Mouse (Mus musculus): ENCODE results near the gene Ass1.

The Ass1 gene

DNA sequence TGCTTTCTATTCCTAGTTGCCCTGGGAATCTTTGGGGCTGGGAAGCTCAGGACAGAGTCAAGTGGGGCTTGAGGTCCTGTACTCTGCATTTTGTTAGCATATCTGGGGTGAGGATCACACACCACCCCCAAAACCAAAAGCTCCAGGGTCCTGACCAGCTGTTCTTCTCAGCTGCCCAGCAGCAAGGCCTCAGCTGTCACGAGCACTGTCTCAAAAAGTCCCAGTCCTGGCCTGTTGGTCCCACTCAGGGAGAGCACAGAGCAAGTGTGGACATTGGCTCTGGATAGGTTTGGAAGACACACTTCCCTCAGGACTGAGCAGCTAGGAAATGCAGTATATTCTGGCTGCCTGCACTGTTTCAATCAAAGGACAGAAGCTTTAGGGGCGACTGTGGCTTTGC, 20.5 kb downstream of the Ass1 start:
- no peak for DNase-seq

DNA sequence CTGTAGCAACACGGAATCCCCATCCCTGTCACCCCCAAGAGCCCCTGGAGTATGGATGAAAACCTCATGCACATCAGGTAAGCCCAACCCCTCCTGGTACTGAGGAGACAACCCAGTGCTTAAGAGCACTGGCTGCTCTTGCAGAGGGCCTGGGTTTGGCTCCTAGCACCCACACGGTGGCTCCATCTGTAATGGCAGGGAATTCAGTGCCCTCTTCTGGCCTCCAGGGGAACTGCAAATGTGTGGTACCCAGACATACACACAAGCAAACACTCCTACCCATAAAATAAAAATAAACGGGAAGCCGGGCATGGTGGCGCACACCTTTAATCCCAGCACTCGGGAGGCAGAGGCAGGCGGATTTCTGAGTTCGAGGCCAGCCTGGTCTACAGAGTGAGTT, 22.3 kb downstream of the Ass1 start:
- no peak for DNase-seq

DNA sequence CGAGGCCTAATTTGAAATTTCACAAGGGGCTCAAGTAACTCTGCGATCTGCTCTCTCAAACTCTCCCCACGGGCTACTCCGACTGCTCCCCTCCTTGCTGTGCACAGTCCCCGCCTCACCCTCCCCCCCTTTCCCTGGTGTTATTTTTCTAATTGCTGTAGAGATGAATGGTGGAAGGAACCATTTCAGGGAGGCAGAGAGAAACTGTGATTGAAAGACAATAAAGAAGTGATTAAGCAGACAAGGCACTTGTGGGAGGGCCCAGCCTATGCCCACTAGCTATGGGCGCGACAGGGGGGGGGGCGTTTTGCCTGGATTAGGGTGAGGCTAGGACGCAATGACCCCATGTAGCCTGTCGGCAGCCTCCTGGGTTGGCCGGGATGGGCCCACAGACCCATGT, 23.2 kb downstream of the Ass1 start:
- no peak for DNase-seq

DNA sequence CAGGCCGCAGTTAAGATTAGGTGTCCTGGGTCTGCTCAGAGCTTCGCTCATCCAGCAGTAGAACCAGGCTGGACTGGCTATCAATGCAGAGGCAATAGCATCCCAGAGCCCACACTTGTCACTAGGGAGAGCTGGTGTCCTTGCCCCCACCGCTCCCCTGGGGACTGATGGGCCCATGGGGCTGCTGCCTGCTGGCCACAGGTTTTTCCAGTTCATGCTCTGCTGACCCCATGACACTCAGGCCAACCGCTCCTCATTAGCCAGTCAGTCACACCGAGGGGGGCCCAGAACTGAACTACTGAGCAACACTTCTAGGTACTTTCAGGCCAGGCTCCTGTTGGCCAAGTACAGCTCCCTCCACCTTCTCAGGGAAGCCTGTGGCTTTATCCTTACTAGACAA, 24.3 kb downstream of the Ass1 start:
- DNase-seq, result no peak

DNA sequence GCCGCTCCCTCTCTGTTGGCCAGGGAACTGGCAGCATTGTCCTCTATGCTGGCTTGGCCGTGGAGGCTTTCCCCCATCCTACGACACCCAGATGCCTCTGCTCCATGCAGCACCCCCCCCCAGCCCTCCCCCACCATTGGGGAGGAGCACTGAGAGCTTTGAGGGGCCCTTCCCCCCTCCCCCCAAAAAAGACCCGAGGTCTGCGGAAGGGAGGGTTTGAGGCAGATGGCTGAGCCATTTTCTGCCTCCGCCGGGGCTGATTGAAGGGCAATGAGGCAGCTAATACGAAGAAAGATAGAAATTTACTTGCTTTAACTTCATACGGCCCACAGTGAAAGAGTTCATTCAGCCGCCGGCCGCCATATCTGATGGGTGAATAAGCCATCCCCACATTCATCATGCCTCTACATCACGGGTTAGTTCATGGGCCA, 25.1 kb downstream of the Ass1 start:
- no peak for DNase-seq

DNA sequence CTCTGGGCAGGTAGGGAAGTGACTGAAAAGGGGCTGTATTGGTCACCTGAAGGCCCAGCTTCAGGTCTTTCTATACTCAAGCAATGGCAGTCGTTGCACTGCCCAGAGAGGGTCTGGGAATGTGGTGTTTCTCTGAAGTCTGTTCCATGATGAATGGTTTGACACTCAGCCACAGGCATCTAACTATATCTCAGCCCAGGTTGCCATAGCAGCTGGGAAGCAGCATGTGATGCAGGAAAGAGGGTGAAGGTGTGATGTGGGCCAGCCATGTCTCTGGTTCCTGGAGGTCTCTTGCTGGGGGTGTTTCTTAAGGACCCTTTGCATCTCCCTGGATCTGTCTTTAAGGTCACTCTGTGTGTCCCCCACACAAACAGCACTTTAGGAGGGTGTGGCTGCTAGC, 26.1 kb downstream of the Ass1 start:
- no peak for DNase-seq

DNA sequence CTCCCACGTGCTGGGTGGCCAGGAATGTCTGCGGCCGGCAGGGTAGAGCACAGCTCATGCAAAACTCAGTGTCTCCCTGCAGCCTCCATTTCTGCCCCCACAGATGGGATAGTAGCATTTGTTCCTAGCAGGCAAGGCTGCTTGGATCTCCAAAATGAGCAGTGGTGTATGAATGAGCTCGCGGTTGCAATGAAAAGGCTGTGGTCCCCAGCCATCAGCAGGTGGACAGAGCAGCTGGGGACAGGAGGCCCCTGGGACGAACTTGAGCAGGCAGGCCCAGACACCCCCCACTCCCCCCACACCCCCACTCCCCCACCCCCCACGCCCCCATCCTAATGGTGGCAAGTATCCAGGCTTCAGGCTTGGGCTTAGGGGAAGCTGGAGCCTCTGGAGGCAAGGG, 27.1 kb downstream of the Ass1 start:
- no peak for DNase-seq

DNA sequence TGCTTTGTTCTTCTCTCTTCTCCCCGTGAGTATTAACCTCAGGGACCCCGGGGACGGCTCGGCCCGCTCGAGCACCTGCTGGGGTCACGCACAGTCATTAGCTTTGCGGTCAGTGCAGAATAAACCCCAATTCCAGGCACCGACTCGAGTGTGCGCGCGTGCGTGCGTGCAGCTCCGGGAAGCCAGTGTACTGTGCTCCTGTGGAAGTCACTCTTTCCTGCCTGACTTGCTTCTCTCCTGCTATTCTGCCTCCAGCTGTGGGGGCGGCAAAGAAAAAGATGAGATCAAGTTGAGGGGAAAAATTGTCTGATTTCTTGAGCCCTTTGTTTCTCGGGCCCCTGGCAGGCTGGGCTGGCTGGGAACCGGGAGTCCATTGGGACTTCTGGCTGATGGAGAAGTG, 27.6 kb downstream of the Ass1 start:
- DNase-seq, result no peak

DNA sequence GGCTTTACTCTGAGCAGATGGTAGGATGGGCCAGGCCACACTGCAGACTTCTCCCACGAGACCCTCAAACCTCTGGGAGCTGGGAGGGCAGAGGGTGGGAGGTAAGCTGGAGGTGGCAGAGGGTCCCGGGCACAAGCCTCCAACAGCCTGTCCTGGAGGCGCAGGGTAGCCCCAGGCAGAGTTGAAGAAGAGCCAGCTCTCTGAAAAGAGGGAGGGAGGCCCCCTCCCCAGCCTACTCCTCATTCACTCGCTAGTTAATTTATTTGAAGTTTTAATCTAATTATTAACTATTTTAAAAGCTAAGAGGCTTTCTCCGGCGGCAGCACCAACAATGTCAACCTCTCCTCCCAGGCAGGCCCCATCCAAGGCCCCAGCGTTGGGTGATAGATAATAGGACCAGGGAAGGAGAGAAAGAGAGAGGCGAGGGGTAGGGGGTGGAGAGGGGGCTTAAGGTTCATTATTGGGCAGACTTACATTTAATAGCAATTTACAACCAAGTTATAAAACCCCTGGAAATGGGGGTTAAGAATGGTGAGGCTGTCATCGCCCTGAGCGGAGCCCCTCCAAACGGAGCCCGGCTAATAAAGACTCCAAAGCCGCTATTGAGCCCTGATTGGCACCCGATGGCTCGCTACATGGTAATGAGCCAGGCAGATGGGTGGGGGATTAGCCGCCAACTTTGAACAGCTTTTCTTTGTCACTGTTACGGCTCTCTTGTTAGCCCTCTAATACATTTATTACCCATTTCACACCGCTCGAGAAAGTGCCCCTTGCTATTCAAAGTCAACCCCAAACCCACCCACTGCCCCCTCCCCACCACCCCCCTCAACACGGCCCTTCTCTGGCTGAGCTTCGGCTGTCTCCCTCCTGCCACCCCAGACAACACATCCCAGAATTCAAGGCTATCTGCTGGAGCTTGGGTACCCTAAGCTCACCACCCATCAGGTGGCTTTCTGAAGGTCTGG, 29.6 kb downstream of the Ass1 start:
- DNase-seq, result no peak

DNA sequence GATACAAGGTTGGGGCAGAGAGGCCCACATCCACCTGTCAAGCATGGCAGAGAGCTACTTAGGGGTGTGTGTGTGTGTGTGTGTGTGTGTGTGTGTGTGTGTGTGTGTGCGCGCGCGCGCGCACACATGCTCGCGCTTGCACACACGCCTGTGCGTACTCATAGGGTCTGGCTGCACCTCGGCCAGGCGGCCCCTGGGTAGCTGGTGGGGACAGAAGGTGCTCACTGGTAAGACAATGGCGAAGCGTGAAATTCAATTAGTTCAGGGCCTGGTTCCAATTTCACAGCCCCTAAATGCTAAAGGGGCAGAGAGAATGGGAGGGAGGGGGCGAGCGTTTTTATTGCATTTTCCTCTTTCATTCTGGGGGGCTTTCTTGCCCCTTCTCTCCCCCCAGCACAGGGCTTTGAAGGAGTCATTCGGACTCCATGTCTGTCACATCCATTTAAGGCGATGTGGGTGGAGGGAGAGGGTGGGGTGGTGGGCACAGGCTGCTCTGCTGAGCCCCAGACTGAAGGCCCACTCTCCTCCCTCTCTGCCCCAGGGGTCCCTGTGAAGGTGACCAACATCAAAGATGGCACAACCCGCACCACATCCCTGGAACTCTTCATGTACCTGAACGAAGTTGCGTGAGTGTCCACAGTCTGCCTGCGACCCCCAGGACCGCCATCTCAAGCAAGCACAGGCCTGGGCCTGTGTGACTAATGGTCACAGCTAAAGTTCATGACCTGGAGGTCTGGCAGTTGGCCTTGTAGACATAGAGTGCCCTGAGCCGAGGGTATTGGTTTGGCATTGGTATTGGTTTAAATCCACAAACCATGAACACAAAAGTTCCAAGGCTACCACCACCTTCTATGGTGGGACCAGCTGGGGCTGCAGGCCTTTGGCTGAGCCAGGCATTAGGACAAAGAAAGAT, 30.5 kb downstream of the Ass1 start:
- no peak for DNase-seq

DNA sequence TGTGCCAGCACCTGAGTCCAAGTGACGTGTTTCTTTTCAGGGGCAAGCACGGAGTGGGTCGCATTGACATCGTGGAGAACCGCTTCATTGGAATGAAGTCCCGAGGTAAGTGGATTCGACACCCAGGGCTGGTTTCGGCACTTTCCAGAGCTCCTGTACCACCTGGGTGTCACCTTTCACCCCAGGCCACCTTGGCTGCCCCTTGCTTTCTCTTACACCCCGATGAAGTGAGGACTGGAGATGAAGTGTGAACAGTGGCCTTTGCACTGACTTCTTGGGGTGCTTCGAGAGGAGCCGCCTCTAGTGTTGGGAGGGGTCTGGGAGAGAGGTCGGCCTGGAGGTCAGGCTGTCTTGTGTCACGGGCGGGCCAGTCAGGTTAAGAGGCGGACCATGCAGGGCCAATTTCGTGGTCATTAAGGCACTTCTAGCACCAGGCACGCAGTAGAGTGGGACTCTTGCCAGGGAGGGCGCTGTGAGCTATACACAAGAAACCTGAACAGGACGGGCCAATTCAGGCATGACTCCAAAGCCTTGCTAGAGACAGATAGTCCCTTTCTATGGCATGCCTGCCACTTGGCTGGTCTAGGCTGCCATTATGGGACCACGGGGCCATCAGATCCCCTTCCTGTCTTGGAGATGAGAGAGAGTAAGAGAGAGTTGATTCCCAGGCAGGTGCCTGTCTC, 31.6 kb downstream of the Ass1 start:
- DNase-seq, result peak; percentile 13

DNA sequence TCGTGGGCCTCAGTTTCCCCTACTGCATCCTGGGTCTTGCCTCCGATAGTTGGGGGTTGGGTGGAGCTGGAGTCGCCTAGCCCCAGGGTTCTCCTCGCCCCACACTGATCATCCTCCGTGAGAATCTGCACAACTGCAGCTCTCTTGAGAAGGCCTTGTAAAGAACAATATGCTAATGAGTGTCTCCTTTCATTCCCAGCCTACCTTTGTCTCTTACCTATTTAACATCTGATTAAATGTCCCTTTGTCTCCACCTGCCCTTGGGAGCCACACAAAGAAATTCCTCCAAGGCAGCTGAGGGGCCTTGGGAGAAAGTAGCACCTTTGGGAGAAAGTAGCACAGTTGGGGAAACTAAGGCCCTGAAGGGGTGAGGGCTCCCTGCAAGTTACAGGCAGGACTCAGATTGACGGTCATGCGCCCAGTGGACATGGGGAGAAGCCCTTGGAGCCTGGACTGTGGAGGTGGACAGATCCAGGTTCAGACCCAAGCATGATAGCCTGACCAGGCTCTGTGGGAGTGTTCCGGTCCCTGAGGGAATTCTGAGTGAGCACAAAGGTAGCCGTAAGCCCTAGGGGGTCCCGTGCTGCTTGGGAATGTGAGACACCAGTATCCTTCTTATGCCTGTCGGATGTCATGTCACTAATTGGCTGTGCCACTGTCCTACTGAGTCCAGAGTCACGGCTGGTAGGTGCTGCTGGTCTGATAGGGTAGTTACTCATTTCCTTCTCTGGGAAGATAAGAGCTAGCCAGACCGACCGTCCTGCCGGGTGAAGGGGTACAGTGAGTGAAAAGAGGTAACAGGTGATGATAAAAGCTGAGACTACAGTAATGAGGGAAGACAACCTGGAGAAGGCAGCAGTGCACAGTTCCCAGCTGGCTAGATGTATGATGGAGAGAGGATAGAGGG, 32.9 kb downstream of the Ass1 start:
- no peak for DNase-seq

DNA sequence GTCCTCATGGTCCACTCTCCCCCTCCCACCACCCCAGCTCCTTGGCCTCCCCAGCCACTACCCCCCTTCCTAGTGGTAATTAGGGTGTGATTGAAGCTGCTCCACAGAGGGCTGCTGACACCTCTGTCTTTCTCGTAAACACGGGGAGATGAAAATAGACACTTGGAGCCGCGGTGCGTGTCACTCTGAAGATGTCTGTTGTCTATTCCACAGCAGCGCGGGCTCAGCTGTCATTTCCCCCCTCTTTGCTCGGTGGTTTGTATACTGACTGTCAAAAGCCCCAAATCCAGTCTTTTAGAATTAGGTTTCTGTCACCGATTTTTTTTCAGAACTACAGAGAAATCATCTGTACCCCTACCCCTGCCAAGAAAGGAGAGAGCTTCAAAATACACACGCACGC, 35.5 kb downstream of the Ass1 start:
- DNase-seq, result no peak

DNA sequence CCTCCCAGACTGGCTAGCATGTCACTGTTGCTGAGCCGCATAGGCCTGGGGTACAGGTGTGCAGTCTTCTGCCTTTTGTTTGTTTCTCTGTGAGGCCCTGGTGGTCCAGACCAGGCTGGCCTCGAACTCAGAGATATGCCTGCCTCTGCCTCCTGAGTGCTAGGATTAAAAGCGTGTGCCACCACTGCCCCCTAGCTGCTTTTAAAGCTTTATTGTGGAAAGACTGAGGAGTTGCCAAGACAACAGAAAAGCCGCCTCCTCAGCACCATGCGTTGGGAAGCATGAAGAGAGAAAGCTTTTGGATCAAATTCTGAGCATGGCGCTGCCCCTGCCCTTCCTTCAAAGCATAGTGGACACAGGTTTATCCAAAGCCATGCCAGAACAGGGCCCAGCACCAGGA, 38.8 kb downstream of the Ass1 start:
- no peak for DNase-seq

DNA sequence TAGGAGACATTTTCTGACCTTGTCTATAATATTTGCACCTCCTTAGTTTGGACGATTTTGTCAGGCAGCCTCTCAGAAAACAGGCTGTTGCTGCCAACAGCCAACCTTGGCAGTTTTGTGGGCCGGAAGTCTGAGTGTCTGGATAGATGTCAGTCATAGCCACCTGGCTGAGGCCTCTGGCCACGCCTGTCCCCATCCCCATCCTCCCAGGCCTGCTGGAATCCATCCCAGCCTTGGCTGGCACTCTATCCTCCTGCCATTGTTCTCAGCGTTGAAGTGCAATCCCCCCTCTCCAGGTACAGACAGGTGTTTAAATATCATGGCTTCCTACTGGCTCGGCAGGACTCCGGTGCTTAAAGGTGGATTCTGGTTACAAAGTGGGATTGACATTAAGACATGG, 41.3 kb downstream of the Ass1 start:
- DNase-seq, result no peak

DNA sequence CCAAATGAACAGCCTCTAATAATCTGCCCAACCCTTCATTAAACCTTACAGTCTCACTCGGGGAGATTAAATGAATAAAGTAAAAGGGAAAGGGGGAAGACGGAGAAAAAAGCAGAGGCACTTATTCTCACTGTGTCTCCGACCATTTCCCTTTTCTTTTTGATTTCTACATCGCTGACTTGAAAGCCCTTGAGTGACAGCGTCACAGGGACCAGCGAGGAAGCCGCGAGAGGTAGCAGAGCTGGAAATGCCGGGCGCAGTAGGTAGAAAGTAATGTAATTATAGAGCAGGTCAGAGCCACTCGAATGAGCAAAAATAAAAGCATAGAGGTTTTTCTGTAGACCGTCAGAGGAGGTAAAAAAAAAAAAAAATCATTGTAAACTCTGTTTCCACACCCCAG, 46.5 kb downstream of the Ass1 start:
- DNase-seq, result no peak

DNA sequence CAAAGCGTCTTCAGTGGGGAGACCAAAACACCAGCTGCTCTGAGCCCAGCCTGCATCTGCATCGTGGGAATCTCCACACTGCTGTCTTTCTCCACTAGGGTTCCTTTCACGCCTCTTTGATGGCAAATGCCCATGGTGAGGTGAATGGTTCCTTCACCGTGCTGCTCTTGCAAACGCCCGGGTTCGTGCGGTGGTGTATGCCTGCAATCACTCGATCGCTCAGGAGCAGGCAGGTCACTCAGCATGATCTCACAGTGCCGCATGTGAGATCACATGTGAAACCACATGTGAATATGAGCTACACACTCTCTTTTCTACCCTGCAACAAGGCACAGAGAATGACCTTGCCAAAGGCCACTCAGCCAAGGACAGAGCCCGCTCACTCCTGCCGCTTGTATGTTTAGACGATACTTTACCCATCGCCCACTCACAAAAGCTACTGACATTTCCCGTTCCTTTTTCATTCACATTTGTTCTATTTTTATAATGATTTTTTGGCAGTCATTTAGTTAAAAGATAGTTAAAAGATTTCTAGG, 51.9 kb downstream of the Ass1 start:
- DNase-seq, result no peak

DNA sequence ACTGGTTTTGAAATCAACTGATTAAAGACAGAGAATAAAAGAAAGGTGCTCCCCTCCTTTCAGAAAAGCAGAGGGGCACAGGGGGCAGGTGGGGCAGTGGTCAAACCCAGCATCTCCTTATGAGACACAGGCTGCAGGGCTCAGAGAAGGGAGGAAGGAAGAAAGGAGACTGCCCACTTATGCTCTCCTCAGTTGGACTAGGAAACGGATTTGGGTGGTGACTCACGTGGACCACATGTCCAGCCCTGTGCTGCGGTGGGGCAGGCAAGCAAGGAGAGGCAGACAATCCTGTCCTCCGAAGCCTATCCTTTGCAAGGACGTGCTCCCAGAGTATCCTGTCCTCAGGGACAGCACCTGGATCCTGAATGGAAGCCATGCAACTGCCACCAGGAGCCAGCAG, 54.6 kb downstream of the Ass1 start:
- DNase-seq, result no peak

DNA sequence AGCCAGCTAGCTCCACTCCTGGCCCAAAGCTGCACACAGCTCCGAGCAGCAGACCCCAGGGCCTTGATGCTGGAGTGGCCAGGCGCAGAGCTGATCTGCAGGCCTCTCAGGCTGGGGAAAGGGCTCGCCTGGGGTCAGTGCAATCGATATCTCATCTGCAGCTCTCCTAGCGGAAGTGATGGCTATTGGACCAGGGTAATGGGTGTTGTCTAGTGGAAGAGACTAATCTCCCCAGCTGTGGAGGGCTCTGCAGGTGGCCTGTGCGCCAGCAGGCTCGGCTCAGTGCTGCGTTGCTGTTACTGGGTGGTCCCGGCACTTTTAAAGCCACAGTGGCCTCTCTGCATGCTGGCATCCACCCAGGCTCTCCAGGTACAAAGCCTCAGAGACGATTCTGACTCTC, 55.8 kb downstream of the Ass1 start:
- DNase-seq, result no peak

DNA sequence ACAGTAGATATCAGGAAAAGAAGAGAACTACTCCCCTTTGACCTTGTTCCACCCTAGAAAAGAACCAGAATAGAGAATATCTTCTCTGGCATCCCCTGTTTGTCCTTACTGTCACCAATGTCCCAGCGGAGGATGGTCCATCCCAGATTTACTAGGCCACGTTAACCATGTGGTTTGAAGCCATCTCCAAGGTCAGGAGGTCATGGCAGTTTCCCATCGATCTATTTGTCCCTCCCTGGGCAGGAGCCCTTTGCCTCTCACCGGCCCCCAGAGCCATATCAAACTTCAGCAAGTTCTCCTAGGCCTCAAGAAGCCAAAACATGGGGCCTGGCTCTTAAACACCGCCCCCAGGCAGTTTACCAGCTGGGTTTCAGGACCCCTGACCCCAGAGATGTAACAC, 60.2 kb downstream of the Ass1 start:
- DNase-seq, result no peak

DNA sequence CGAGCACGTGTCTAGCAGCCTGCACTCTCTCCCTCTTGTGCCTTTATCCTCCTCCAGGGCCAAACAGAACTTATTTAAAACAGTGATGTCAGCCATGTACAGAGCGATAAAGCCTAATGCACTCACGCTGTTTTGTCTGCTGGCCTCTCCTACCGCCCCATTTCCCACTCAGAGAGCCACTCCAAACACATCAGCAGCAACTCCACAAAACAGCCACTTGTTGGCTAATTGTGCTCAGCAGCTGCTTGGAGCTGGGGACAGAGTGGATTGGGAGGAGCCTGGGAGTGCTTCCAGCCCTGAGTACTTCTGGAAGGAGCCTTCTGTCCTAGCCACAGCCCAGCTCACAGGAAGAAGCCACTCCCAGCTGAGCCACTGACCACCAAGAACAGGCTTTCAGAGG, 67.0 kb downstream of the Ass1 start:
- peak; percentile 77 for DNase-seq

DNA sequence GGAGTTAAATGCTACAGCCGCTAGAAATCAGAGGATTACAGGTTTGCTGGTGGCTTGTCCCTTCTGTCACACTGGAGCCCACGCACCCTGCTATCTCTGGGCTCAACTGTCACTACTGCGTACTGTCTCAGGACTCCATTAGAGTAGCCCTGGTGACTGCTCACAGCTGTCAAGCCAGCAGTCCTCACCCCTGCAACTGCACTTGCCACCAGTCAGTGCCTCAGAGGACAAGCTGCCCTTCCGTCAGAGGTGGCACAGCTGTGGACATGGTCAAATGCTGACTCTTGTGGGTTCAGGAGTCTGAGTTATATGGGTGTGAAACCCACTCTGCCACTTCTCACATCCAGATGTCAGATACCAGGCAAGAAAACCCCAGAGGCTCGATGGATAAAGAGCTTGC, 68.7 kb downstream of the Ass1 start:
- DNase-seq, result no peak

All from lung, postnatal 14 days (tissue).